Mouse (Mus musculus) forebrain, embryonic 16.5 days (tissue): ENCODE results near the gene Lingo3. TPM values are rescaled to one million over a fixed set of nuclear protein-coding genes. Genes with fewer than 3 reads are reported as not detected.

Source experiments
- ATAC-seq: fragments of 200-750 bp; cut with Nextera tagmentation; 2 replicates; pipeline ENCODE4 v1.8.0; 2017; ENCODE audit warnings: mild to moderate bottlenecking, moderate library complexity
- H3K27ac ChIP-seq: fragments of 300-500 bp; sonication (generic); 2 replicates; pipeline ENCODE4 v1.5.1; 2014; ENCODE audit warnings: low read length, control low read depth
- H3K27me3 ChIP-seq: fragments of 300-500 bp; sonication (generic); replicated peaks from 2 replicates; pipeline ENCODE4 v1.6.1; 2014; ENCODE audit warnings: low read length; ENCODE audit not compliant: control insufficient read depth, insufficient read depth
- H3K36me3 ChIP-seq: fragments of 300-500 bp; sonication (generic); 2 replicates; pipeline ENCODE4 v1.6.1; 2014; ENCODE audit not compliant: control insufficient read depth, insufficient read depth
- H3K4me1 ChIP-seq: fragments of 300-500 bp; sonication (generic); replicated peaks from 2 replicates; pipeline ENCODE4 v1.6.1; 2014; ENCODE audit warnings: low read length; ENCODE audit not compliant: control insufficient read depth, insufficient read depth
- H3K4me2 ChIP-seq: fragments of 300-500 bp; sonication (generic); 2 replicates; pipeline ENCODE4 v1.6.1; 2014; ENCODE audit warnings: mild to moderate bottlenecking, low read length, control low read depth
- H3K4me3 ChIP-seq: fragments of 300-500 bp; sonication (generic); replicated peaks from 2 replicates; pipeline ENCODE4 v1.5.1; 2014; ENCODE audit warnings: mild to moderate bottlenecking, low read length, control low read depth
- H3K9ac ChIP-seq: fragments of 300-500 bp; sonication (generic); replicated peaks from 2 replicates; pipeline ENCODE4 v1.6.1; 2014; ENCODE audit warnings: low read depth, low read length, control low read depth
- H3K9me3 ChIP-seq: fragments of 300-500 bp; sonication (generic); 2 replicates; pipeline ENCODE4 v1.6.1; 2016; ENCODE audit warnings: low read length; ENCODE audit not compliant: control insufficient read depth
- WGBS: fragments of 180-500 bp; shearing (Covaris S2); extraction: QIAGEN DNeasy Blood & Tissue Kit; methylation state at CpG from one replicate; pipeline ENCODE4 v1.1.7; 2014; 5-methylcytosine and 5-hydroxymethylcytosine counted together
- polyA plus RNA-seq: library from polyadenylated mRNA; unstranded; fragments of >200 nt; fragmentation: Nextera tagmentation; extraction: Ambion mirVana; gene quantifications from 2 replicates; pipeline ENCODE4 v1.2.1, GENCODE M21; 2015

Gene Lingo3
- polyA plus RNA-seq, 1 experiment from 2014 or later = 9.3 TPM

DNA sequence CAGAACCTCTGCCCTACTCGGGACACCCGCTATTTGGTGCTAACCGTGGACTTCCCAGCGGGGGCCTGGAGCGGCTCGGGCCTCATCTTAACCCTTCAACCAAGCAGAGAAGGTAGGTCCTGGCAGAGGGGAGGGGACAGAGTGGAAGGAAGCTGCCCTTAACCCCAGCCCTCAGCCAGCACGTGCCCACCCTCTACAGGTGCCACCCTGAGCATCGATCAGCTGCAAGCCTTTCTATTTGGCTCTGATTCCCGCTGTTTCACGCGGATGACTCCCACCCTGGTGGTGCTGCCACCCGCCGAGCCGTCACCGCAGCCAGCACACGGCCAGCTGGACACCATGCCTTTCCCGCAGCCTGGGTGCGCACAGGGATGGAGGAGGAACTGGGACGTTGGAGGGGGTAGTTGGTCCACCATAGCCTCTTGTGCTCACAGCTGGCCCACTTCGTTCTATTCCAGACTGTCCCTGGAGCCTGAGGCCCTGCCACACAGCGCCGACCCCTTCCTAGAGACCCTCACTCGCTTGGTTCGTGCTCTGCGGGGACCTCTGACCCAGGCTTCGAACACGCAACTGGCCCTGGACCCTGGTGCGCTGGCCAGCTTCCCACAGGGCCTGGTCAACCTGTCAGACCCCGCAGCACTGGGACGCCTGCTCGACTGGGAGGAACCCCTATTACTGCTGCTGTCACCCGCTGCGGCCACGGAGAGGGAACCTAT lies 37.3 kb downstream of the Lingo3 start:
- Histone ChIP-seq H3K36me3 (peaks cover 19% of the 10 kb centered on the region), H3K4me1 (peaks cover 26% of the 10 kb centered on the region), H3K9me3 (no peaks in the 10 kb centered on the region), H3K4me3 (peak overlapping the region; percentile 51), H3K4me2 (peak overlapping the region; percentile 88), H3K27me3 (peaks cover 25% of the 10 kb centered on the region), H3K27ac (peak overlapping the region; percentile 84), H3K9ac (peak overlapping the region; percentile 71)
- WGBS = 38% methylated on average over 34 of the region's 34 CpGs
- 0 out of 2 replicates have a peak, but pooled peaks have one; percentile 2 for ATAC-seq

DNA sequence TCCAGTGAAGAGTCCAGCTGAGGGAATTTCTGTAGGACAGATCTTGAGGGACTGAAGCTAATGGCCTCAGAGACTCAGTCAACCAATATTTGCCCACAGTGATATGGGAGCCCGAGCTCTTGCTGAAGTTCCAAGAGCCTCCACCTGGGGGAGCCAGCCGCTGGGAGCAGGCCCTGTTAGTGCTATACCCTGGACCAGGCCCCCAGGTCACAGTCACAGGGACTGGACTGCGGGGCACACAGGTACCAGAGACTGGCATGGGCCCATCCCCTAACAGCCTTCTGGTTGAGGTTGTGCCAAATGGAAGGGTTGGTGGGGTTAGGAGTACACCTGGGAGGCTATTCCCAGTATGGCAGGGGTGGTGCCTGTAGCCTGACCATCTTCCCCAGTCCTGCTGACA lies 37.9 kb downstream of the Lingo3 start:
- H3K4me1 ChIP-seq = peaks cover 26% of the 10 kb centered on the region
- H3K9me3 ChIP-seq = no peaks in the 10 kb centered on the region
- H3K36me3 ChIP-seq = peaks cover 21% of the 10 kb centered on the region
- WGBS = 15% methylated on average over 3 of the region's 3 CpGs
- peaks cover 25% of the 10 kb centered on the region for H3K27me3 ChIP-seq
- 0 out of 2 replicates have a peak, but pooled peaks have one; percentile 14 for ATAC-seq
- no peak overlapping the region for H3K27ac ChIP-seq
- H3K4me2 ChIP-seq = no peak overlapping the region
- H3K4me3 ChIP-seq = no peak overlapping the region
- no peak overlapping the region for H3K9ac ChIP-seq

DNA sequence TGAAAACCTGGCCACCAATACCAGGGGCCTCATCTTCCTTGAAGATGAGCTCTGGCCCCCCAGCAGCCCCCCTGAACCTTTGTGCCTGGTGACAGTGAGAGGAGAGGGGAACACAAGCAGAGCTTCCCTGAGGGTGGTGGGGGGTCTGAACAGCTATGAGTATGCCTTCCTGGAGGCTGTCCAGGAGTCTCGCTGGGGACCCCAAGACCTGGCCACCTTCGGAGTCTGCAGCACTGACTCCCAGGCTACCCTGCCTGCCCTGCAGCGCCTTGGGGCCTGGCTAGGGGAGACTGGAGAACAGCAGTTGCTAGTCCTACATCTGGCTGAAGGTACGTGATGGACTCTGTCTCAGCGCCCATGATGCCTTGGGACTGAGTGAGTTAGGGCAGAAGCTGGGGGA lies 38.5 kb downstream of the Lingo3 start:
- peaks cover 28% of the 10 kb centered on the region for H3K4me1 ChIP-seq
- H3K27me3 ChIP-seq = peaks cover 21% of the 10 kb centered on the region
- no peak overlapping the region for H3K4me3 ChIP-seq
- H3K9ac ChIP-seq = no peak overlapping the region
- H3K27ac ChIP-seq = no peak overlapping the region
- H3K4me2 ChIP-seq = no peak overlapping the region
- WGBS = 63% methylated on average over 5 of the region's 5 CpGs
- no peaks in the 10 kb centered on the region for H3K9me3 ChIP-seq
- ATAC-seq = no peak
- H3K36me3 ChIP-seq = peaks cover 21% of the 10 kb centered on the region

- Histone ChIP-seq H3K9ac (no peak within 1 kb of the TSS), H3K27me3 (peaks cover 17% of the 10 kb centered on the region), H3K27ac (no peak within 1 kb of the TSS), H3K4me2 (no peak within 1 kb of the TSS), H3K4me3 (no peak within 1 kb of the TSS), H3K36me3 (peaks cover 21% of the 10 kb centered on the region), H3K4me1 (peaks cover 32% of the 10 kb centered on the region), H3K9me3 (no peaks in the 10 kb centered on the region)
- WGBS = 56% methylated on average over 6 of the region's 6 CpGs
- ATAC-seq = no peak
Observed at GRCm38 (mm10) chr10:80804916-80805315, 38.9 kb downstream of the Lingo3 start, which contains the start of gene Amh. Amh (plus strand) TSS chr10:80805243.

DNA sequence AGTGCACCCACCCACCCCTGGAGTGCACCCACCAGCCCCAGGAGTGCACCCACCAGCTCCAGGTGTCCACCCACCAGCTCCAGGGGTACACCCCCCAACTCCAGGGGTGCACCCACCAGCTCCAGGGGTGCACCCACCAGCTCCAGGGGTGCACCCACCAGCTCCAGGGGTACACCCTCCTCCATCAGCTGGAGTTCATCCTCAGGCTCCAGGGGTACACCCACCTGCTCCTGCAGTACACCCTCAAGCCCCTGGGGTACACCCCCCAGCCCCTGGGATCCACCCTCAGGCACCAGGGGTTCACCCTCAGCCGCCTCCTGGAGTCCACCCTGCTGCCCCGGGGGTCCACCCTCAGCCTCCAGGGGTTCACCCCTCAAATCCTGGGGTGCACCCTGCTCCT lies 39.5 kb downstream of the Lingo3 start:
- H3K27ac ChIP-seq = no peak overlapping the region
- no peak overlapping the region for H3K4me2 ChIP-seq
- H3K4me3 ChIP-seq = no peak overlapping the region
- 93% methylated on average over 2 of the region's 2 CpGs for WGBS
- peaks cover 21% of the 10 kb centered on the region for H3K36me3 ChIP-seq
- no peak overlapping the region for H3K9ac ChIP-seq
- H3K9me3 ChIP-seq = no peaks in the 10 kb centered on the region
- no peak for ATAC-seq
- H3K4me1 ChIP-seq = peaks cover 38% of the 10 kb centered on the region
- H3K27me3 ChIP-seq = peaks cover 11% of the 10 kb centered on the region

DNA sequence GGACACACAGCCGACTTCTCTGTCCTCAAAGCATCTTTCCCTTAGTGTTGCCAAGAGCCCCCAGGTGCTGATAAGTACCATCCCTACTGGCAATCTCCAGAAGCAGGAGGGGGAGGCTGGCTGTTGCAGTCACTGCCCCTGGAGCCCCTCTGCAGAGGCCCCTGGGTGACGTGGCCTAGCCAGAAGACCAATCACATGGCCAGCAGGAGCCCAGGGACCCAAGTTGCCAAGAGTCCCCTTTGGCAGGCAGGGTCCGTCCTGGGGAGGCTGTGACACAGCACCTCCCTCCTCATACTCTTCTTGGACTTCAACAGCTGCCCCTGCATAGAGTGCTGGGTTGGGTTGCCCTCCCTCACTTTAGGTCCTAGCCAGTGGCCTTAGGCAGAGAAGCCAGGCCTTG lies 40.8 kb downstream of the Lingo3 start:
- no peak overlapping the region for H3K27ac ChIP-seq
- ATAC-seq = no peak
- no peak overlapping the region for H3K4me2 ChIP-seq
- peaks cover under 1% of the 10 kb centered on the region for H3K27me3 ChIP-seq
- no peak overlapping the region for H3K9ac ChIP-seq
- peaks cover 31% of the 10 kb centered on the region for H3K4me1 ChIP-seq
- 91% methylated on average over 3 of the region's 3 CpGs for WGBS
- no peaks in the 10 kb centered on the region for H3K9me3 ChIP-seq
- no peak overlapping the region for H3K4me3 ChIP-seq
- peaks cover 21% of the 10 kb centered on the region for H3K36me3 ChIP-seq

GRCm38 (mm10) chr10:80802204-80802912 lies 41.5 kb downstream of the Lingo3 start:
- WGBS = 89% methylated on average over 10 of the region's 10 CpGs
- Histone ChIP-seq H3K4me1 (peaks cover 26% of the 10 kb centered on the region), H3K4me3 (no peak overlapping the region), H3K27me3 (no peaks in the 10 kb centered on the region), H3K4me2 (no peak overlapping the region), H3K27ac (no peak overlapping the region), H3K36me3 (peaks cover 21% of the 10 kb centered on the region), H3K9ac (no peak overlapping the region), H3K9me3 (no peaks in the 10 kb centered on the region)
- no peak for ATAC-seq

- Histone ChIP-seq H3K4me1 (peaks cover 24% of the 10 kb centered on the region), H3K4me2 (peak overlapping the region; percentile 86), H3K27ac (peak overlapping the region; percentile 97), H3K36me3 (peaks cover 21% of the 10 kb centered on the region), H3K9me3 (no peaks in the 10 kb centered on the region), H3K9ac (peak overlapping the region; percentile 96), H3K4me3 (peak overlapping the region; percentile 92), H3K27me3 (no peaks in the 10 kb centered on the region)
- ATAC-seq = no peak
- 2% methylated on average over 18 of the region's 18 CpGs for WGBS
Observed at GRCm38 (mm10) chr10:80799070-80799566, 44.7 kb downstream of the Lingo3 start.
